Comparison of ENCODE assay signal across 13 mouse cellular contexts in the genomic region with DNA sequence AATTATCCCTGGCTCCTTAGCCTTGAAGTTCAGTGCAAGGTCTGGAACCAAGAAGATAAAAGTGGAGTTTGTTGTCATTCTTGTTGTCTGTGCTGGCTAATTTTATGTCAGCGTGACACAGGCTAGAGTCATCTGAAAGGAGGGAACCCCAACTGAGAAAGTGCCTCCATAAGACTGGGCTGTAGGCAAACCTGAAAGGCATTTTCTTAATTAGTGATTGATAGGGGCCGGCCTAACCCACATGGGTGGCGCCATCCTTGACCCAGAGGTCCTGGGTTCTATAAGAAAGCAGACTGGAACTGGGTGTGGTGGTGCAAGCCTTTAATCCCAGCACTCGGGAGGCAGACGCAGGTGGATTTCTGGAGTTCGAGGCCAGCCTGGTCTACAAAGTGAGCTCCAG. TPM values are rescaled to one million over a fixed set of nuclear protein-coding genes. Genes with fewer than 3 reads are reported as not detected.
DNase-seq lines count a peak whose midpoint lies in the region; ATAC-seq and TF ChIP-seq lines count a peak whose summit lies in the region.
"Had no signal": no experiment of that assay in that cellular context is flagged by ENCODE, and none has a peak within 500 bp of the region (broad histone marks: within the 10 kb centered on the region; RNA-seq: fewer than 3 reads in every experiment).

No protein-coding gene starts in this region.

- TF ChIP-seq CTCF in gastrocnemius, adult 2 months (IDR thresholded peaks at IDR 0.05): no peak
- no peak for TF ChIP-seq CTCF in hindbrain, postnatal 0 days (IDR thresholded peaks at IDR 0.05; ENCODE audit: low read depth)

- peak overlapping the region; percentile 56; the same call in 1 of the 2 replicates for H3K27ac ChIP-seq in gastrocnemius, adult 2 months
- 0 out of 2 replicates have a peak overlapping the region, but pooled peaks have one; percentile 40 for H3K27ac ChIP-seq in hindbrain, embryonic 10.5 days
- no peak overlapping the region; the same call in 1 of the 2 replicates for H3K27ac ChIP-seq in hindbrain, embryonic 16.5 days (ENCODE audit: low read depth, low read length)
- H3K27ac ChIP-seq in embryonic facial prominence, embryonic 11.5 days (replicated peaks; ENCODE audit: low read depth, low read length): no peak overlapping the region
- H3K27ac ChIP-seq in hindbrain, postnatal 0 days: no peak overlapping the region
- H3K27ac ChIP-seq: stomach, postnatal 0 days had no signal

- no peaks in the 10 kb centered on the region for H3K27me3 ChIP-seq in hindbrain, embryonic 10.5 days (ENCODE audit: insufficient read depth, poor library complexity, severe bottlenecking)
- no peaks in the 10 kb centered on the region for H3K27me3 ChIP-seq in hindbrain, embryonic 16.5 days (replicated peaks; ENCODE audit: control insufficient read depth, insufficient read depth, low read length)
- H3K27me3 ChIP-seq in embryonic facial prominence, embryonic 11.5 days (ENCODE audit: control insufficient read depth, insufficient read depth, low read length): no peaks in the 10 kb centered on the region
- no peaks in the 10 kb centered on the region for H3K27me3 ChIP-seq in hindbrain, postnatal 0 days (ENCODE audit: insufficient read depth, low read length)

- no peak for ATAC-seq in hindbrain, embryonic 16.5 days
- ATAC-seq in embryonic facial prominence, embryonic 11.5 days (replicated peaks; ENCODE audit: insufficient number of reproducible peaks, low FRiP score, low TSS enrichment, low read depth): peak; percentile 19; the same call in 1 of the 2 replicates
- ATAC-seq in hindbrain, postnatal 0 days: peak; percentile 48; the same call in 1 of the 2 replicates
- ATAC-seq: activated CD4-positive, CD25-positive, alpha-beta regulatory T cell, adult 4 months had no signal

- no peak for DNase-seq in gastrocnemius, adult 2 months
- no peak for DNase-seq in gastrocnemius, postnatal 10 days
- DNase-seq in hindbrain, embryonic 10.5 days (ENCODE audit: low spot score): no peak
- no peak for DNase-seq in embryonic facial prominence, embryonic 11.5 days (ENCODE audit: low spot score)
- no peak for DNase-seq in hindbrain, postnatal 0 days (ENCODE audit: low spot score)
- no peak for DNase-seq in urinary bladder, postnatal 36 days (ENCODE audit: low spot score in 2 of 2)
- DNase-seq in testis, postnatal 14 days (ENCODE audit: low spot score): no peak
- DNase-seq: cerebellum, adult 9-10 months had no signal

- H3K36me3 ChIP-seq in hindbrain, embryonic 10.5 days: no peaks in the 10 kb centered on the region
- no peaks in the 10 kb centered on the region for H3K36me3 ChIP-seq in hindbrain, embryonic 16.5 days (ENCODE audit: control insufficient read depth, insufficient read depth, low read length)
- no peaks in the 10 kb centered on the region for H3K36me3 ChIP-seq in embryonic facial prominence, embryonic 11.5 days (replicated peaks; ENCODE audit: control insufficient read depth, insufficient read depth, low read depth, low read length)
- no peaks in the 10 kb centered on the region for H3K36me3 ChIP-seq in hindbrain, postnatal 0 days (ENCODE audit: insufficient read depth, low read length)

- WGBS in hindbrain, embryonic 10.5 days: 86% methylated on average over 6 of the region's 6 CpGs
- 80% methylated on average over 6 of the region's 6 CpGs for WGBS in hindbrain, embryonic 16.5 days
- WGBS in embryonic facial prominence, embryonic 11.5 days: 79% methylated on average over 6 of the region's 6 CpGs
- 80% methylated on average over 6 of the region's 6 CpGs for WGBS in hindbrain, postnatal 0 days

- no peak overlapping the region for H3K9ac ChIP-seq in hindbrain, embryonic 16.5 days (ENCODE audit: low read depth, low read length)
- no peak overlapping the region for H3K9ac ChIP-seq in embryonic facial prominence, embryonic 11.5 days (replicated peaks; ENCODE audit: low read length)
- no peak overlapping the region for H3K9ac ChIP-seq in hindbrain, postnatal 0 days (replicated peaks; ENCODE audit: low read length)
- H3K9ac ChIP-seq: lung, embryonic 14.5 days had no signal

- intact Hi-C loops in gastrocnemius, adult 2 months (cut with DNase I): loop anchor here (5.0 kb wide), 1 partner anchor 189 kb away; no protein-coding TSS in a partner anchor

- no peaks in the 10 kb centered on the region for H3K9me3 ChIP-seq in hindbrain, embryonic 10.5 days
- no peaks in the 10 kb centered on the region for H3K9me3 ChIP-seq in hindbrain, embryonic 16.5 days (ENCODE audit: control insufficient read depth, low read length)
- no peaks in the 10 kb centered on the region for H3K9me3 ChIP-seq in embryonic facial prominence, embryonic 11.5 days (replicated peaks; ENCODE audit: control insufficient read depth, low read length)
- no peaks in the 10 kb centered on the region for H3K9me3 ChIP-seq in hindbrain, postnatal 0 days (ENCODE audit: low read length)

- H3K4me1 ChIP-seq in hindbrain, embryonic 10.5 days (replicated peaks): peaks cover 25% of the 10 kb centered on the region
- H3K4me1 ChIP-seq in hindbrain, embryonic 16.5 days (ENCODE audit: control insufficient read depth, insufficient read depth, low read depth, low read length): peaks cover 3% of the 10 kb centered on the region
- no peaks in the 10 kb centered on the region for H3K4me1 ChIP-seq in embryonic facial prominence, embryonic 11.5 days (ENCODE audit: control insufficient read depth, insufficient read depth, low read length)
- no peaks in the 10 kb centered on the region for H3K4me1 ChIP-seq in hindbrain, postnatal 0 days (ENCODE audit: insufficient read depth, low read length)

- H3K4me3 ChIP-seq in gastrocnemius, adult 2 months: no peak overlapping the region
- no peak overlapping the region for H3K4me3 ChIP-seq in hindbrain, embryonic 10.5 days
- no peak overlapping the region for H3K4me3 ChIP-seq in hindbrain, embryonic 16.5 days (ENCODE audit: low read length)
- no peak overlapping the region for H3K4me3 ChIP-seq in embryonic facial prominence, embryonic 11.5 days (ENCODE audit: low read depth, low read length)
- no peak overlapping the region for H3K4me3 ChIP-seq in hindbrain, postnatal 0 days (ENCODE audit: low read length)

- no peak overlapping the region for H3K4me2 ChIP-seq in hindbrain, embryonic 16.5 days (ENCODE audit: low read length)
- H3K4me2 ChIP-seq in embryonic facial prominence, embryonic 11.5 days (ENCODE audit: low read depth, low read length): no peak overlapping the region
- H3K4me2 ChIP-seq in hindbrain, postnatal 0 days (ENCODE audit: low read depth, low read length): no peak overlapping the region
- H3K4me2 ChIP-seq: lung, embryonic 14.5 days had no signal

RNA-seq across cellular contexts. Expression of gene Fam163a, which starts 26.3 kb away (rescaled TPM):
- total RNA-seq in gastrocnemius, adult 2 months (2021): not detected
- under 1 TPM; 0.05 to 0.07 TPM for total RNA-seq in gastrocnemius, postnatal 10 days (2021)
- polyA plus RNA-seq in hindbrain, embryonic 10.5 days (2016; fragmentation: Nextera tagmentation; extraction: Ambion mirVana): 4.9 and 7.7 TPM in 2 replicates
- polyA plus RNA-seq in hindbrain, embryonic 16.5 days (2015; fragmentation: Nextera tagmentation; extraction: Ambion mirVana): 3.7 and 4.5 TPM in 2 replicates
- polyA plus RNA-seq in embryonic facial prominence, embryonic 11.5 days (2014; fragmentation: Nextera tagmentation; extraction: Ambion mirVana): 1.0 and 1.2 TPM in 2 replicates
- 3.7 and 5.2 TPM in 2 replicates for total RNA-seq in hindbrain, postnatal 0 days (2014; rRNA removed)
- polyA plus RNA-seq in hindbrain, postnatal 0 days (2015; fragmentation: Nextera tagmentation; extraction: Ambion mirVana): 3.4 and 3.5 TPM in 2 replicates
- total RNA-seq: liver, adult 2 months had no signal
- polyA plus RNA-seq: activated CD4-positive, CD25-positive, alpha-beta regulatory T cell, adult 4 months had no signal

Comparison
In these comparisons a context has a peak if more than half of its experiments do, and no peak if none do; other contexts are left out.
1. H3K27ac ChIP-seq: peak in gastrocnemius, adult 2 months (single experiment) and hindbrain, embryonic 10.5 days (single experiment); none in hindbrain, embryonic 16.5 days (single experiment), embryonic facial prominence, embryonic 11.5 days (single experiment) and hindbrain, postnatal 0 days (single experiment).